Mouse (Mus musculus) lung, embryonic 16.5 days (tissue): ENCODE measurements around the gene Oas3. TPM values are rescaled to one million over a fixed set of nuclear protein-coding genes. Genes with fewer than 3 reads are reported as not detected.

Source experiments
- ATAC-seq: fragments of 200-750 bp; cut with Nextera tagmentation; 2 replicates; pipeline ENCODE4 v1.8.0; 2017; ENCODE audit warnings: low read depth, mild to moderate bottlenecking, moderate library complexity
- H3K27ac ChIP-seq: fragments of 300-500 bp; sonication (generic); 2 replicates; pipeline ENCODE4 v1.5.1; 2014; ENCODE audit warnings: mild to moderate bottlenecking, control low read depth, low read length
- H3K27me3 ChIP-seq: fragments of 300-500 bp; sonication (generic); 2 replicates; pipeline ENCODE4 v1.6.1; 2014; ENCODE audit warnings: low read depth, low read length, mixed read lengths; ENCODE audit not compliant: control insufficient read depth, insufficient read depth
- H3K36me3 ChIP-seq: fragments of 300-500 bp; sonication (generic); 2 replicates; pipeline ENCODE4 v1.6.1; 2014; ENCODE audit warnings: low read length; ENCODE audit not compliant: control insufficient read depth, insufficient read depth
- H3K4me1 ChIP-seq: fragments of 300-500 bp; sonication (generic); replicated peaks from 2 replicates; pipeline ENCODE4 v1.6.1; 2014; ENCODE audit warnings: low read length, mixed read lengths; ENCODE audit not compliant: control insufficient read depth, insufficient read depth
- H3K4me2 ChIP-seq: fragments of 300-500 bp; sonication (generic); 2 replicates; pipeline ENCODE4 v1.6.1; 2014; ENCODE audit warnings: low read depth, low read length, control low read depth
- H3K4me3 ChIP-seq: fragments of 300-500 bp; sonication (generic); 2 replicates; pipeline ENCODE4 v1.5.1; 2014; ENCODE audit warnings: mild to moderate bottlenecking, low read length, control low read depth
- H3K9ac ChIP-seq: fragments of 300-500 bp; sonication (generic); 2 replicates; pipeline ENCODE4 v1.6.1; 2014; ENCODE audit warnings: low read length, control low read depth
- H3K9me3 ChIP-seq: fragments of 300-500 bp; sonication (generic); 2 replicates; pipeline ENCODE4 v1.6.1; 2016; ENCODE audit warnings: low read length; ENCODE audit not compliant: control insufficient read depth
- WGBS: fragments of 180-500 bp; shearing (Covaris S2); extraction: QIAGEN DNeasy Blood & Tissue Kit; methylation state at CpG from one replicate; pipeline ENCODE4 v1.1.7; 2014; 5-methylcytosine and 5-hydroxymethylcytosine counted together
- polyA plus RNA-seq: library from polyadenylated mRNA; unstranded; fragments of >200 nt; fragmentation: Nextera tagmentation; extraction: Ambion mirVana; gene quantifications from 2 replicates; pipeline ENCODE4 v1.2.1, GENCODE M21; 2015

Gene Oas3
- polyA plus RNA-seq, 1 experiment from 2014 or later: 0.10 TPM

DNA sequence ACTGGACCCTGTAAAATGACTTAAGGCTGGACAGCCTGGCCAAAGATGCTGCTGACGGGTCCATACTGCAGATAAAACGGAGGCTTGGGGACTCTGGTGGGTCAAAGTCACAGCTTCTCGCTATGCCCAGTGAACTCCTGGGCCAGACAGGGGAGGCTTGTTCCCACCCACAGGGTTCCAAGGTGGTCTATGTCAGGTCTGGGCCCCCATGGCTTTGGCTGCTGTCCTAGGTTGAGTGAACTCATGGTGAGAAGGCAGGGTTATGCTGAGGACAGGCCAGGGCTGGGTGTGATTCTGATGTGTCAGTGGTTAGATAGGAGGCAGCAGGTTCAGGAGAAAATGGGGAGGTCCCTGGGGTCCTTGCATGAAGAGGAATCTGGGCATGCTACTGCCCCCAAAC is 73.8 kb downstream of the Oas3 start:
- Histone ChIP-seq H3K9ac (no peak overlapping the region), H3K27me3 (no peaks in the 10 kb centered on the region), H3K9me3 (no peaks in the 10 kb centered on the region), H3K4me1 (peaks cover 4% of the 10 kb centered on the region; the same call in 1 of the 2 replicates), H3K36me3 (no peaks in the 10 kb centered on the region), H3K4me2 (no peak overlapping the region), H3K4me3 (no peak overlapping the region), H3K27ac (no peak overlapping the region)
- whole genome bisulfite sequencing: 60% methylated on average over 3 of the region's 3 CpGs
- ATAC-seq: no peak

Other genes starting within 250 kb of the Oas3 start
- gene Tpcn1, start 189.0 kb downstream of the Oas3 start, polyA plus RNA-seq: 17.8 and 18.0 TPM in 2 replicates
- gene Iqcd, start 188.6 kb downstream of the Oas3 start, polyA plus RNA-seq: 1.2 and 1.9 TPM in 2 replicates
- gene Rita1, start 165.1 kb downstream of the Oas3 start, polyA plus RNA-seq: 13.8 and 14.0 TPM in 2 replicates
- gene Ddx54, start 164.9 kb downstream of the Oas3 start, polyA plus RNA-seq: 36.8 and 37.8 TPM in 2 replicates
- gene Cfap73, start 143.4 kb downstream of the Oas3 start, polyA plus RNA-seq: 0.94 and 1.5 TPM in 2 replicates
- gene Rasal1, start 128.8 kb downstream of the Oas3 start, polyA plus RNA-seq: 0.18 and 0.44 TPM in 2 replicates
- 2.4 and 3.2 TPM in 2 replicates for gene Dtx1, start 65.7 kb downstream of the Oas3 start, polyA plus RNA-seq
- 0.23 and 0.29 TPM in 2 replicates for gene Oas2, start 27.8 kb downstream of the Oas3 start, polyA plus RNA-seq
- gene Oas1e, start 17.9 kb upstream of the Oas3 start, polyA plus RNA-seq: not detected in 2 replicates
- gene Oas1c, start 34.9 kb upstream of the Oas3 start, polyA plus RNA-seq: 0.69 and 1.1 TPM in 2 replicates
- not detected in 2 replicates for gene Oas1f, start 69.7 kb upstream of the Oas3 start, polyA plus RNA-seq
- not detected in 2 replicates for gene Oas1h, start 83.8 kb upstream of the Oas3 start, polyA plus RNA-seq
- gene Oas1g, start 110.0 kb upstream of the Oas3 start, polyA plus RNA-seq: 0.20 and 0.21 TPM in 2 replicates
- 1.0 and 1.5 TPM in 2 replicates for gene Oas1a, start 129.9 kb upstream of the Oas3 start, polyA plus RNA-seq
- not detected in 2 replicates for gene Oas1d, start 136.9 kb upstream of the Oas3 start, polyA plus RNA-seq
- gene Rph3a, start 232.4 kb upstream of the Oas3 start, polyA plus RNA-seq: 0.06 and 0.10 TPM in 2 replicates